Mouse (Mus musculus) liver, embryonic 14.5 days (tissue): ENCODE results near the gene Vmn2r11. TPM values are rescaled to one million over a fixed set of nuclear protein-coding genes. Genes with fewer than 3 reads are reported as not detected.
A peak's percentile ranks its signal among the peaks of the same experiment; 100 is the strongest.
"Not testable (repeated sequence)": the region's sequence is repeated elsewhere in the genome, so short reads cannot be mapped to it uniquely, and the experiment has no call there.

ENCODE experiments used
- ATAC-seq: fragments of 200-750 bp; cut with Nextera tagmentation; 2 replicates; pipeline ENCODE4 v1.8.0; 2017; ENCODE audit warnings: moderate number of reproducible peaks, mild to moderate bottlenecking, moderate library complexity; ENCODE audit not compliant: insufficient read depth
- DNase-seq, 3 experiments: peaks; one replicate each; pipeline ENCODE4 v3.0.0-alpha.2; 2012 to 2013; ENCODE audit warnings: low read depth in 3 of 3, low spot score in 3 of 3
- H3K27ac ChIP-seq: fragments of 300-500 bp; sonication (generic); 2 replicates; pipeline ENCODE4 v1.5.1; 2014; ENCODE audit warnings: moderate library complexity, mild to moderate bottlenecking, control low read depth, inconsistent platforms
- H3K27me3 ChIP-seq: fragments of 300-500 bp; sonication (generic); 2 replicates; pipeline ENCODE4 v1.6.1; 2014; ENCODE audit warnings: mild to moderate bottlenecking, low read length, moderate library complexity; ENCODE audit not compliant: control insufficient read depth, insufficient read depth
- H3K36me3 ChIP-seq: fragments of 300-500 bp; sonication (generic); replicated peaks from 2 replicates; pipeline ENCODE4 v1.6.1; 2014; ENCODE audit warnings: low read depth; ENCODE audit not compliant: control insufficient read depth, insufficient read depth
- H3K4me1 ChIP-seq, 2 experiments: fragments of 200-500 bp in 1 of 2; fragments of 300-500 bp in 1 of 2; sonication (generic) in 1 of 2; replicated peaks; 2 replicates each; pipeline ENCODE4 v1.6.1; 2012 to 2014; ENCODE audit warnings: antibody characterized with exemption in 1 of 2, inconsistent platforms in 1 of 2, low read length in 1 of 2; ENCODE audit not compliant: control insufficient read depth in 2 of 2, insufficient read depth in 2 of 2
- H3K4me2 ChIP-seq: fragments of 300-500 bp; sonication (generic); 2 replicates; pipeline ENCODE4 v1.6.1; 2014; ENCODE audit warnings: low read depth, mild to moderate bottlenecking, control low read depth, moderate library complexity
- H3K4me3 ChIP-seq, 2 experiments: fragments of 200-500 bp in 1 of 2; fragments of 300-500 bp in 1 of 2; sonication (generic) in 1 of 2; 2 replicates each; pipeline ENCODE4 v1.5.1; 2012 to 2014; ENCODE audit warnings: low read depth in 2 of 2, low read length in 2 of 2, mild to moderate bottlenecking in 2 of 2, control low read depth in 1 of 2, inconsistent platforms in 1 of 2, moderate library complexity in 1 of 2; ENCODE audit not compliant: insufficient read depth in 1 of 2
- H3K9ac ChIP-seq: fragments of 300-500 bp; sonication (generic); replicated peaks from 2 replicates; pipeline ENCODE4 v1.6.1; 2014; ENCODE audit warnings: mild to moderate bottlenecking, control low read depth, moderate library complexity
- H3K9me3 ChIP-seq: fragments of 300-500 bp; sonication (generic); 2 replicates; pipeline ENCODE4 v1.6.1; 2016; ENCODE audit warnings: low read length, mixed read lengths; ENCODE audit not compliant: control insufficient read depth
- CTCF ChIP-seq: IDR thresholded peaks from 2 replicates; pipeline ENCODE4 v1.5.1; 2016; ENCODE audit warnings: antibody characterized with exemption, low read depth, control low read depth
- EP300 ChIP-seq: IDR thresholded peaks from 2 replicates; pipeline ENCODE4 v1.6.1; 2016; ENCODE audit warnings: antibody characterized with exemption, low read depth
- whole genome bisulfite sequencing: fragments of 180-500 bp; shearing (Covaris S2); extraction: QIAGEN DNeasy Blood & Tissue Kit; methylation state at CpG from one replicate; pipeline ENCODE4 v1.1.7; 2014; ENCODE audit not compliant: insufficient replicate concordance; 5-methylcytosine and 5-hydroxymethylcytosine counted together
- polyA plus RNA-seq, 2 experiments: library from polyadenylated mRNA; depleted of rRNA in 1 of 2; stranded (reverse) in 1 of 2; unstranded in 1 of 2; fragments of >200 nt; fragmentation: Nextera tagmentation in 1 of 2; extraction: Ambion mirVana in 1 of 2; gene quantifications; 2 replicates each; pipeline versions ENCODE4 v1.2.1 to v1.2.3; 2012 to 2014

The Vmn2r11 gene
- polyA plus RNA-seq (2012; rRNA removed) (not detected in 2 replicates), polyA plus RNA-seq (2014; fragmentation: Nextera tagmentation; extraction: Ambion mirVana) (not detected in 2 replicates)

DNA sequence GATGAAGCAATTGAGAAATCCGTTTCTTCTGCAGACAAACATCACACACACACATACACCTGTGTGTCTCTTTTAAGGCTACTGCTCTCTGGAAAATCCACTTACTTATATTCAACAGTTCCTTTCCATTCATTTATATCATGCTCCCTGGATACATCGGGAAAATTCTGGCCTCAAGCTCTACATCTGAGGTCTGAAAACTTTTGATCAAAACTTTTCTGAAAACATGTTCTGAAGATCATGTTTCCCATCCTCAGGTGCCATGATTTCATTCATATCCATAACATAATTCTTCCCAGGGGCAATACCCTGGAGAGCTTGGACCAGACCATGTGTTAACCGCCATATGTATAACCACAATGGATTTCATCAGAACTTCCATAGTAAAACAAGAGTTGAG lies at the start of gene Vmn2r11:
Gene Vmn2r11 (minus strand): TSS at position 101 of the 400 bp plus-strand sequence.
- WGBS: 62% methylated on average over 3 of the region's 3 CpGs
- H3K4me1 ChIP-seq, H3K36me3 ChIP-seq, H3K27me3 ChIP-seq, H3K9ac ChIP-seq, H3K4me3 ChIP-seq, H3K27ac ChIP-seq, ATAC-seq, H3K4me2 ChIP-seq, H3K9me3 ChIP-seq, DNase-seq: not testable (repeated sequence)

GRCm38 (mm10) chr5:109097850-109098249 lies 38.5 kb upstream of the Vmn2r11 start, which contains the start of gene Vmn2r12:
Gene Vmn2r12 (minus strand): TSS chr5:109097950.
- not testable (repeated sequence) for H3K4me2 ChIP-seq, DNase-seq, ATAC-seq, H3K36me3 ChIP-seq, H3K4me1 ChIP-seq, H3K9ac ChIP-seq, H3K9me3 ChIP-seq, H3K4me3 ChIP-seq, H3K27ac ChIP-seq, H3K27me3 ChIP-seq
- WGBS: 58% methylated on average over 5 of the region's 5 CpGs

DNA sequence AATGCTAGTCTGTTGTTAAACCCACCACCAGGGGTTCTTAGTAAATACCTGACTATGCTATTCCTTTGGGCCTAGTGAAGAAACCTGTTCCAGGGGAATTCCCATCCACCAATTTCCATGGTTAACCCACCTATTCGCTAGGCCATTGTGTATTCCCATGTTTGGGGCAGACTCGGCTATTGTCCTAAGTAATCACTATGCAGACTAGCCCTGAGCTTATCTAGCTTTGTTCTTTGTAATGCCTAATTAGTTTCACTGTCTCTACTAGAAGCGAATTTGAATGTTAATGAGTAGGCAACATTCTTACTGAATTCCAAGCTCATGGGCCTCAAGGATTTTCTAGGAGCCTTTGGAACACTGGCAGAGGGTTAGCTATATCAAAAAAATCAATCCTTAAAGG lies 37.1 kb upstream of the Vmn2r11 start:
- not testable (repeated sequence) for H3K9me3 ChIP-seq, H3K4me3 ChIP-seq, H3K9ac ChIP-seq, H3K4me2 ChIP-seq, DNase-seq, H3K27me3 ChIP-seq, H3K36me3 ChIP-seq, H3K4me1 ChIP-seq, ATAC-seq, H3K27ac ChIP-seq
- WGBS: 55% methylated on average over 3 of the region's 3 CpGs

GRCm38 (mm10) chr5:109072016-109072415 lies 12.6 kb upstream of the Vmn2r11 start:
- 33% methylated on average over 4 of the region's 4 CpGs for WGBS
- TF ChIP-seq CTCF: peak; percentile 26; the same call in 1 of the 2 replicates
- H3K27me3 ChIP-seq, ATAC-seq, H3K9ac ChIP-seq, H3K4me1 ChIP-seq, DNase-seq, H3K27ac ChIP-seq, H3K9me3 ChIP-seq, H3K4me2 ChIP-seq, H3K4me3 ChIP-seq, H3K36me3 ChIP-seq: not testable (repeated sequence)

- Histone ChIP-seq H3K9ac (no peak overlapping the region), H3K27me3 (no peaks in the 10 kb centered on the region), H3K4me1 (no peaks in the 10 kb centered on the region), H3K9me3 (no peaks in the 10 kb centered on the region), H3K4me2 (no peak overlapping the region), H3K36me3 (no peaks in the 10 kb centered on the region), H3K4me3 (no peak overlapping the region), H3K27ac (no peak overlapping the region)
- TF ChIP-seq CTCF: no peak
- no peak for TF ChIP-seq EP300
- DNase-seq: no peak
- no peak for ATAC-seq
- 53% methylated on average over 1 of the region's 1 CpGs for WGBS
Observed at GRCm38 (mm10) chr5:109055286-109055685, 4.1 kb downstream of the Vmn2r11 start.

GRCm38 (mm10) chr5:109032591-109032990 lies 26.8 kb downstream of the Vmn2r11 start:
- H3K4me3 ChIP-seq: no peak overlapping the region
- ATAC-seq (no peak), DNase-seq (no peak)
- no peak overlapping the region for H3K9ac ChIP-seq
- TF ChIP-seq CTCF (no peak), EP300 (no peak)
- no peak overlapping the region for H3K27ac ChIP-seq
- no peak overlapping the region for H3K4me2 ChIP-seq
- H3K36me3 ChIP-seq: no peaks in the 10 kb centered on the region
- no peaks in the 10 kb centered on the region for H3K27me3 ChIP-seq
- H3K9me3 ChIP-seq: no peaks in the 10 kb centered on the region; the same call in 1 of the 2 replicates
- no peaks in the 10 kb centered on the region for H3K4me1 ChIP-seq

GRCm38 (mm10) chr5:109006427-109006826 lies 52.9 kb downstream of the Vmn2r11 start, which contains the start of gene Vmn2r10:
Gene Vmn2r10 (minus strand): TSS chr5:109006527.
- not testable (repeated sequence) for H3K27me3 ChIP-seq, DNase-seq, H3K4me1 ChIP-seq, H3K36me3 ChIP-seq, H3K4me2 ChIP-seq, ATAC-seq, H3K9me3 ChIP-seq, H3K9ac ChIP-seq, H3K4me3 ChIP-seq, H3K27ac ChIP-seq
